Mouse (Mus musculus) frontal cortex, adult 2 months (tissue): ENCODE measurements around the gene Gemin7. TPM values are rescaled to one million over a fixed set of nuclear protein-coding genes. Genes with fewer than 3 reads are reported as not detected.

Experiments
- polyA plus RNA-seq: library from polyadenylated mRNA; depleted of rRNA; stranded (reverse); fragments of >200 nt; gene quantifications from 2 replicates; pipeline ENCODE4 v1.2.3, GENCODE M21; 2012; rRNA removed

The Gemin7 gene
- polyA plus RNA-seq, 1 experiment, result 49.9 TPM

Other genes with a start within 250 kb of the Gemin7 start
- 49.9 and 53.6 TPM in 2 replicates for gene Ercc1, start 232.8 kb downstream of the Gemin7 start, polyA plus RNA-seq
- gene Cd3eap, start 218.1 kb downstream of the Gemin7 start, polyA plus RNA-seq, result 12.7 and 15.2 TPM in 2 replicates
- gene Ppp1r13l, start 217.8 kb downstream of the Gemin7 start, polyA plus RNA-seq, result 5.3 and 5.5 TPM in 2 replicates
- gene Ercc2, start 195.6 kb downstream of the Gemin7 start, polyA plus RNA-seq, result 41.5 and 47.0 TPM in 2 replicates
- gene Klc3, start 173.5 kb downstream of the Gemin7 start, polyA plus RNA-seq, result 2.6 TPM in 2 replicates
- 0.90 and 1.4 TPM in 2 replicates for gene Ckm, start 172.8 kb downstream of the Gemin7 start, polyA plus RNA-seq
- 47.5 and 49.9 TPM in 2 replicates for gene Mark4, start 118.8 kb downstream of the Gemin7 start, polyA plus RNA-seq
- gene Exoc3l2, start 114.3 kb downstream of the Gemin7 start, polyA plus RNA-seq, result 0.32 and 0.40 TPM in 2 replicates
- 7.9 and 8.1 TPM in 2 replicates for gene Bloc1s3, start 69.2 kb downstream of the Gemin7 start, polyA plus RNA-seq
- 23.7 and 30.1 TPM in 2 replicates for gene Trappc6a, start 69.2 kb downstream of the Gemin7 start, polyA plus RNA-seq
- gene Nkpd1, start 59.8 kb downstream of the Gemin7 start, polyA plus RNA-seq, result 1.0 and 1.4 TPM in 2 replicates
- 131 and 146 TPM in 2 replicates for gene Ppp1r37, start 14.5 kb downstream of the Gemin7 start, polyA plus RNA-seq
- 2.0 and 2.9 TPM in 2 replicates for gene Zfp296, start 308 bp downstream of the Gemin7 start, polyA plus RNA-seq
- gene Clasrp, start 26.9 kb upstream of the Gemin7 start, polyA plus RNA-seq, result 152 and 164 TPM in 2 replicates
- 6.1 and 6.5 TPM in 2 replicates for gene Relb, start 51.8 kb upstream of the Gemin7 start, polyA plus RNA-seq
- 125 and 128 TPM in 2 replicates for gene Clptm1, start 87.4 kb upstream of the Gemin7 start, polyA plus RNA-seq
- 0.78 TPM in 1 of 2 replicates, not detected in the other for gene Apoc2, start 100.3 kb upstream of the Gemin7 start, polyA plus RNA-seq
- not detected in 2 replicates for gene Gm44805, start 103.8 kb upstream of the Gemin7 start, polyA plus RNA-seq
- gene Apoc4, start 103.9 kb upstream of the Gemin7 start, polyA plus RNA-seq, result 0.19 TPM in 1 of 2 replicates, not detected in the other
- gene Apoc1, start 115.1 kb upstream of the Gemin7 start, polyA plus RNA-seq, result 3.3 and 4.7 TPM in 2 replicates
- 6,067 and 6,377 TPM in 2 replicates for gene Apoe, start 121.6 kb upstream of the Gemin7 start, polyA plus RNA-seq
- gene Tomm40, start 137.8 kb upstream of the Gemin7 start, polyA plus RNA-seq, result 115 and 118 TPM in 2 replicates
- 7.6 and 7.7 TPM in 2 replicates for gene Nectin2, start 172.9 kb upstream of the Gemin7 start, polyA plus RNA-seq
- gene Bcam, start 193.4 kb upstream of the Gemin7 start, polyA plus RNA-seq, result 22.2 and 23.0 TPM in 2 replicates
- gene Cblc, start 219.2 kb upstream of the Gemin7 start, polyA plus RNA-seq, result not detected in 2 replicates
- gene Bcl3, start 245.2 kb upstream of the Gemin7 start, polyA plus RNA-seq, result 0.56 and 0.69 TPM in 2 replicates